Mouse (Mus musculus) liver, embryonic 15.5 days (tissue): ENCODE measurements around the gene Traf4. TPM values are rescaled to one million over a fixed set of nuclear protein-coding genes. Genes with fewer than 3 reads are reported as not detected.
A peak's percentile ranks its signal among the peaks of the same experiment; 100 is the strongest.
"Not testable (repeated sequence)": the region's sequence is repeated elsewhere in the genome, so short reads cannot be mapped to it uniquely, and the experiment has no call there.

Experiments
- ATAC-seq: fragments of 200-750 bp; cut with Nextera tagmentation; 2 replicates; pipeline ENCODE4 v1.8.0; 2017; ENCODE audit warnings: moderate number of reproducible peaks, mild to moderate bottlenecking, moderate library complexity; ENCODE audit not compliant: insufficient read depth
- H3K27ac ChIP-seq: fragments of 300-500 bp; sonication (generic); replicated peaks from 2 replicates; pipeline ENCODE4 v1.5.1; 2015; ENCODE audit warnings: mild to moderate bottlenecking, inconsistent platforms
- H3K27me3 ChIP-seq: fragments of 300-500 bp; sonication (generic); 2 replicates; pipeline ENCODE4 v1.6.1; 2015; ENCODE audit warnings: mild to moderate bottlenecking, inconsistent platforms
- H3K36me3 ChIP-seq: fragments of 300-500 bp; sonication (generic); replicated peaks from 2 replicates; pipeline ENCODE4 v1.6.1; 2015; ENCODE audit warnings: moderate library complexity, mild to moderate bottlenecking, inconsistent platforms
- H3K4me1 ChIP-seq: fragments of 300-500 bp; sonication (generic); replicated peaks from 2 replicates; pipeline ENCODE4 v1.6.1; 2015; ENCODE audit warnings: inconsistent platforms
- H3K4me2 ChIP-seq: fragments of 300-500 bp; sonication (generic); 2 replicates; pipeline ENCODE4 v1.6.1; 2015; ENCODE audit warnings: moderate library complexity, mild to moderate bottlenecking, inconsistent platforms
- H3K4me3 ChIP-seq: fragments of 300-500 bp; sonication (generic); replicated peaks from 2 replicates; pipeline ENCODE4 v1.5.1; 2015; ENCODE audit warnings: mild to moderate bottlenecking, inconsistent platforms
- H3K9ac ChIP-seq: fragments of 300-500 bp; sonication (generic); 2 replicates; pipeline ENCODE4 v1.6.1; 2015; ENCODE audit warnings: moderate library complexity, mild to moderate bottlenecking, inconsistent platforms
- H3K9me3 ChIP-seq: fragments of 300-500 bp; sonication (generic); replicated peaks from 2 replicates; pipeline ENCODE4 v1.6.1; 2016; ENCODE audit warnings: inconsistent platforms
- WGBS: fragments of 180-500 bp; shearing (Covaris S2); methylation state at CpG from one replicate; pipeline ENCODE4 v1.1.7; 2015; ENCODE audit warnings: mixed read lengths; ENCODE audit not compliant: insufficient replicate concordance; 5-methylcytosine and 5-hydroxymethylcytosine counted together
- polyA plus RNA-seq: library from polyadenylated mRNA; unstranded; fragments of >200 nt; fragmentation: Nextera tagmentation; extraction: Ambion mirVana; gene quantifications from 2 replicates; pipeline ENCODE4 v1.2.1, GENCODE M21; 2015

The Traf4 gene
- polyA plus RNA-seq, 1 experiment from 2014 or later: 27.5 TPM

DNA sequence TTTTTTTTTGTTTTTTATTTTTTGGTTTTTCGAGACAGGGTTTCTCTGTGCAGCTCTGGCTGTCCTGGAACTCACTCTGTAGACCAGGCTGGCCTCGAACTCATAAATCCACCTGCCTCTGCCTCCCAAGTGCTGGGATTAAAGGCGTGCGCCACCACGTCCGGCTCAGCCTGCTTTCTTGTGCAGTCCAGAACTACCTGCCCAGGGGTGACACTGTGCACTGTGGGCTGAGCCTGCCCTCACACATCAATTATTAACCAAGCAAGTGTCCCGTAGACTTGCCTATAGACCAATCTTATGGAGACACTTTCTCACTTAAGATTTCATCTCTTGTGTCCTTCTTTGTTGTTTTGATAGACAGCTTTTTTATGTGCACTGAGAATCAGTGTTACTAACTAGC lies 30.1 kb downstream of the Traf4 start:
- WGBS: 66% methylated on average over 7 of the region's 7 CpGs
- not testable (repeated sequence) for H3K4me2 ChIP-seq, H3K9ac ChIP-seq, H3K36me3 ChIP-seq, ATAC-seq, H3K9me3 ChIP-seq, H3K27ac ChIP-seq, H3K27me3 ChIP-seq, H3K4me3 ChIP-seq
- H3K4me1 ChIP-seq: peaks cover 67% of the 10 kb centered on the region

DNA sequence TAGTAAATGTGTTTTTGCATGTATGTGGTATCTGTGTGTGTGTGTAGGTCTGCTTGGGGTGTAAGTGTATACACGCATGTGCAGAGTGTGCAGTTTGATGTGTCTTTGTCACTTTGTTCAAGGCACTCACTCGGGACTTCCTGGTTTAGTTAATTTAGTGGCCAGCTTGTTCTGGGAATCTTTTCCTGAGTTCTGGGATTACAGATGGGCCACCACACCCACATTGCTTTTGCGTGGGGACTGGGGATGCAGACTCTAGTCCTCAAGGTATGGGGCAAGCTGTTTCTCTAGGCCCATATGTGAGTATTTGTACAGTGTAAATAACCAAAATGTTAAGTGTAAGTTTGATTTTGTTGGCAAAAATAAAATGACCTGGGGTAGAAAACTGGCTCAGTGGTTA lies 31.0 kb downstream of the Traf4 start:
- no peak overlapping the region for H3K9ac ChIP-seq
- H3K9me3 ChIP-seq: no peaks in the 10 kb centered on the region
- no peak overlapping the region for H3K4me2 ChIP-seq
- 46% methylated on average over 3 of the region's 3 CpGs for WGBS
- H3K27me3 ChIP-seq: no peaks in the 10 kb centered on the region
- no peak overlapping the region for H3K4me3 ChIP-seq
- 0 out of 2 replicates have a peak, but pooled peaks cover under 1% of the 10 kb centered on the region for H3K36me3 ChIP-seq
- peak overlapping the region; percentile 16; the same call in 1 of the 2 replicates for H3K27ac ChIP-seq
- no peak; the same call in 1 of the 2 replicates for ATAC-seq
- H3K4me1 ChIP-seq: peaks cover 70% of the 10 kb centered on the region

DNA sequence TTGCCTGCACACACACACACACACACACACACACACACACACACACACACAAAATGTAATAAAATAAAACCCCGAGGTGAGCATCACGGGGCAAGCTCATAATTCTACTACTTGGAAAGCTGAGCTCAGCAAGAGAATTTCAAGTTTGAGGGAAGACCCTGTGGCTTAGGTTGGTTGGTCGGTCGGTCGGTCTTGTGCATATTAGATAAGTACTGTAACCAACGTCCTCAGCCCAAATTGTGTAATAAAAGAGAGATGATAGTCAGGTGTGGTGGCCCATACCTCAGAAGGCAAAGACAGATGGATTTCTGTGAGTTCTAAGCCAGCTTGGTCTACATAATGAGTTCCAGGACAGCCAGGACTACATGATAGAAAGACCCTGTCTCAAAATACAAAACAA lies 31.5 kb downstream of the Traf4 start:
- 0 out of 2 replicates have a peak, but pooled peaks cover 3% of the 10 kb centered on the region for H3K36me3 ChIP-seq
- H3K4me1 ChIP-seq: peaks cover 72% of the 10 kb centered on the region
- 28% methylated on average over 6 of the region's 6 CpGs for WGBS
- ATAC-seq: no peak
- no peaks in the 10 kb centered on the region for H3K27me3 ChIP-seq
- H3K27ac ChIP-seq: peak overlapping the region; percentile 16; the same call in 1 of the 2 replicates
- H3K4me2 ChIP-seq: no peak overlapping the region
- H3K9me3 ChIP-seq: no peaks in the 10 kb centered on the region
- H3K4me3 ChIP-seq: no peak overlapping the region
- no peak overlapping the region for H3K9ac ChIP-seq

DNA sequence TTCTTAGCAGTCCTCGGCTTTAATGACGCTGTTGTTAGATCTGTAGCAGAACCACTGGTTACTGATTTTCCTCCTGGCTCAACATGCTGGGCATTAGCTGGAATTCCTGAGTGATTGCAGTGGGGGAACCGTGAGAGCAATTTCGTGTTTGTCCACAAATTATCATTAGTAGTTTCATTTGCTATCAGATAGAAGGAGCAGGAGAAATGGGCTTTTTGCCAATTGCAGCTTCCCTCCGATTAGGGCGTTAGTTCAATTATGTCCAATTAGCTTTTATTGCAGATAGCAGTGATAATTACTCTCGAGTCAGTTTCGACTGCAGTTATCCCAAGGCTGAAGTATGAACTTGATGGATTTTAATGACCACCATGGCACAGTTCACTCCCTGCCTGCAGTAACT lies 35.9 kb downstream of the Traf4 start:
- 53% methylated on average over 8 of the region's 8 CpGs for WGBS
- ATAC-seq: no peak
- Histone ChIP-seq H3K9me3 (no peaks in the 10 kb centered on the region), H3K27me3 (no peaks in the 10 kb centered on the region), H3K9ac (no peak overlapping the region), H3K4me2 (no peak overlapping the region), H3K4me3 (no peak overlapping the region), H3K36me3 (0 out of 2 replicates have a peak, but pooled peaks cover 3% of the 10 kb centered on the region), H3K27ac (no peak overlapping the region), H3K4me1 (peaks cover 76% of the 10 kb centered on the region)

DNA sequence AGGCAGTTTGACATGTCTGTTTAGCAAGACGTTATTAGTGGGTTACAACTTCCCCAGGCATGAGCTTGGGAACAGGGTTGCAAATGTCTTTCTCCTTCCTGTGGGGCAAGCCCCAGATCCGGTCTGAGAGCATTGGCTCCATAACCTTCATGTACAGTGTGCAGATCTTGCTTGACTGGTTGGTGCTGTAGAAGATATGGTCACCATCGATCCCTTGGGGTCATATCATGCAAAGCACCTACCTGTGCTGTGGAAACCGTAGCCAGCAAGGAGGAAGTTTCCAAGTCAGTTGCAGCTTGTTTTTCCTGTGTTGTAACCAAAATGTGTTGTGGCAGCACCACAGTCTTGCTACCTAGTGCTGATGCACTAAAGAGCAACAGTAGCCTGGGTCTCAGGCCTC lies 38.6 kb downstream of the Traf4 start:
- H3K9me3 ChIP-seq: no peaks in the 10 kb centered on the region
- H3K4me3 ChIP-seq: no peak overlapping the region
- 0 out of 2 replicates have a peak, but pooled peaks cover 3% of the 10 kb centered on the region for H3K36me3 ChIP-seq
- no peaks in the 10 kb centered on the region for H3K27me3 ChIP-seq
- ATAC-seq: peak; percentile 58
- no peak overlapping the region for H3K9ac ChIP-seq
- no peak overlapping the region for H3K4me2 ChIP-seq
- 30% methylated on average over 4 of the region's 4 CpGs for WGBS
- peaks cover 68% of the 10 kb centered on the region for H3K4me1 ChIP-seq
- H3K27ac ChIP-seq: peak overlapping the region; percentile 26

DNA sequence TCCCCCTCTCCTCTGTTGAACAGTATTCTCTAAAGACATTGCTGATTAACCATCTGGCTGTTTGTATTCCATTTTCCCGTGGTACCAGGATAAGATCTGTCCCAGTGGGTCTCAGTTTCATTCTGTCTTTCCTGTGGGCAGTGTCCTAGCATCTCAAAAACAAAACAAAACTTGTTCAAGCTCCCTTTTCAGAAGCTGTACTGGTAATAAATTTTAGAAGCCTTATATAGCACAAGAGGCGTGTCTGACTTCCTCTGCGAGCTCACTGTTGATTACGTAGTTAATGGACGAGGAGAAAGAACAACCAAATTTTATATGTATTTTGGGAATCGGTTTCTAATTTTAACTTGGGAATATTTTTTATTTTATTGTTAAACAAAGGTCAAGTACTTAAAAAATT lies 39.7 kb downstream of the Traf4 start:
- WGBS: 19% methylated on average over 6 of the region's 6 CpGs
- no peak overlapping the region for H3K4me3 ChIP-seq
- 0 out of 2 replicates have a peak overlapping the region, but pooled peaks have one; percentile 1 for H3K9ac ChIP-seq
- H3K27me3 ChIP-seq: no peaks in the 10 kb centered on the region
- peak overlapping the region; percentile 11 for H3K27ac ChIP-seq
- peak overlapping the region; percentile 40 for H3K4me2 ChIP-seq
- H3K4me1 ChIP-seq: peaks cover 76% of the 10 kb centered on the region
- ATAC-seq: no peak
- 0 out of 2 replicates have a peak, but pooled peaks cover 3% of the 10 kb centered on the region for H3K36me3 ChIP-seq
- no peaks in the 10 kb centered on the region for H3K9me3 ChIP-seq

DNA sequence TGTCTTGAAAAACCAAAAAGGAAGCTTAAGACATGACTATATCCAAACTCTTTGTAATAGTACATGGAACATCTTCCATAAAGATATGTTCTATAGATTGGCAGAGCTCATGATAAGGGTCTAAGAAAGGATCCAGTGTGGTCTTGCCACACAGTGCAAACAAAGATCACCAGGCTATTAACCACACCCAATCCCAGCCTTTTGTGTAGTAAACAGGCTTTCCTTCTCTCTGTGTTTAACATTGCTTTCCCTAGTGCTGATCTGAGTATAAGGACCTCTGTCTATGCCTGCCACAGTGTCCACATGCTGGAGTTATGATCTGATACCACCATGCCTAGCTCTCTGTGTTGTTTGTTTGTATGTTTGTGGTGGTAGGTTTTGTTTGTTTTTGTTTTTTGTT lies 41.6 kb downstream of the Traf4 start:
- no peaks in the 10 kb centered on the region for H3K36me3 ChIP-seq
- peaks cover 79% of the 10 kb centered on the region for H3K4me1 ChIP-seq
- no peak overlapping the region for H3K4me2 ChIP-seq
- no peak overlapping the region for H3K4me3 ChIP-seq
- no peaks in the 10 kb centered on the region for H3K27me3 ChIP-seq
- H3K9me3 ChIP-seq: no peaks in the 10 kb centered on the region
- peak overlapping the region; percentile 31 for H3K27ac ChIP-seq
- ATAC-seq: no peak
- H3K9ac ChIP-seq: no peak overlapping the region

DNA sequence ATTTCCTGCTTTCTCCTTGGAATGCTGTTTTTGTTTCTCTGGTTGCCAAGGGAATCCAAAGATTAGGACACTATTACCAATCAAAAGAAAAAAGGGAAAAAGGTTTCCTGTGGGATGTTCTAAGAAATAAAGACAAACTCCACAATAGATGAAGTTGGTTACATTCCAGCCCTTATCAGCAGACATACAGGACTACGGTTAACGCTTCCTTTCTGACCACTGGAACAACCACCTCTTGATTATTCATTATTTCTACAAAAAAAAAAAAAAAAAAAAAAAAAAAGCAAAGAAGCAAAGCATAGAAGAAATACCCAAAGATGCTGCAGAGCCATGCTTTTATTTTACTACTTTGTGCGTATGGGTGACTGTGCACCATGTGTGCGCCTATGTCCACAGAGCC lies 42.6 kb downstream of the Traf4 start:
- Histone ChIP-seq H3K27me3 (no peaks in the 10 kb centered on the region), H3K4me3 (no peak overlapping the region), H3K9me3 (no peaks in the 10 kb centered on the region), H3K4me1 (peaks cover 79% of the 10 kb centered on the region), H3K27ac (no peak overlapping the region), H3K4me2 (no peak overlapping the region), H3K36me3 (no peaks in the 10 kb centered on the region), H3K9ac (no peak overlapping the region)
- WGBS: 44% methylated on average over 4 of the region's 4 CpGs
- no peak for ATAC-seq

DNA sequence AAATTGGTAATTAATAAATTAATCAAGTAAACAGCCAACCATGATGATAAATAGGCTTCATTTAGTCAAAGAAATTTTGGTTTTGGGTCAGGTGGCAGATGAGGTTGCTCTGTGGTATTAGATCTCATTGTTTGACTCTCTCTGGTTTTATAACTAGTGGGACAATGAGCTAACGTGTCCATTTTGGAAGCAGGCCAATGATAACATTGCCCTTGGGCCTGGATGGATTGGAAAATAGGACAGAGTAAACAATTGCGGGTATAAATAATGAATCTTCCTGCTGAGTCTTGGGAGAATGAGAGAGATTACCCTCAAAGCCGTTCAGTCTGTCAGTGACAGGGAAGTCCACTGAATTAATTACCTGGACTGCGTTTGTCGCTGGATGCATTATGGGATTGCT lies 44.2 kb downstream of the Traf4 start:
- Histone ChIP-seq H3K9me3 (no peaks in the 10 kb centered on the region), H3K27me3 (no peaks in the 10 kb centered on the region), H3K4me3 (no peak overlapping the region), H3K4me1 (peaks cover 79% of the 10 kb centered on the region), H3K9ac (no peak overlapping the region), H3K4me2 (no peak overlapping the region), H3K27ac (no peak overlapping the region), H3K36me3 (no peaks in the 10 kb centered on the region)
- no peak for ATAC-seq
- WGBS: 64% methylated on average over 5 of the region's 5 CpGs

DNA sequence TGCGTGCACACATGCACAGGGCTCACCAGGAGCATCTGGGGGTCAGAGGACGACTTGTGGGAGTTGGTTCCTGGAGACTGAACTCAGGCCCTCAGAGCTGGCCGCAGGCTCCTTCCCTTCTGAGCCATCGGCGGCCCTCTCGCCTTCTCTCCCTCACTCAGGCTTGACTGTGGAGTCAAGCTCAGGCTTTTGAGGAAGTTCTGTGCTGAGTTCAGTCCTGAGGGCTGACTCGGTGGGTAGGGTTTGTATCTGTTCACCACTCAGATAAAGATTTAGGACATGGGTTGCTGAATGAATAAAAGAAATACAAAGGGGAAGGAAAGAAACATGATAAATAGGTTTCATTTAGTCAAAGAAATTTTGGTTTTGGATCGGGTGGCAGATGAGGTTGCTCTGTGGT lies 45.5 kb downstream of the Traf4 start:
- Histone ChIP-seq H3K4me1 (peaks cover 81% of the 10 kb centered on the region), H3K27me3 (no peaks in the 10 kb centered on the region), H3K4me3 (no peak overlapping the region), H3K9me3 (no peaks in the 10 kb centered on the region), H3K36me3 (no peaks in the 10 kb centered on the region), H3K27ac (0 out of 2 replicates have a peak overlapping the region, but pooled peaks have one; percentile 26), H3K4me2 (peak overlapping the region; percentile 21; the same call in 1 of the 2 replicates), H3K9ac (no peak overlapping the region)
- ATAC-seq: no peak
- 23% methylated on average over 8 of the region's 8 CpGs for WGBS

DNA sequence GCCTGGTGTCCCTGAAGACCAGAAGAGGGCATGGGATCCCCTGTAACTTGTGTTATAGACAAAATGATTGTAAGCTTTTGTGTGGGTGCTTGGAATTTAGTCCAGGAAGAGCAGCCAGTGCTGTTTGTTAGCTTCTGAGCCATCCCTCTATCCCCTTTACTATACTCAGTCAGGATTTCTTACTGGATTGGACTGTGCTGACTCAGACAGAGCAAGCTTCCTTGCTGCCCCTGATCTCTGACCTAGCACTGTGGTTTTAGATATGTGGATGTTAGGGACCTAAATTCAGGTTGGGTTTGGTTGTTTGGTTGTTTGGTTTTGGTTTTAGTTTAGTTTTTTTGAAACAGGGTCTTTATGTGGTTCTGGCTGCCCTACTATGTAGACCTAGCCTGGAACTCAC lies 46.9 kb downstream of the Traf4 start:
- Histone ChIP-seq H3K36me3 (no peaks in the 10 kb centered on the region), H3K27me3 (no peaks in the 10 kb centered on the region), H3K9me3 (no peaks in the 10 kb centered on the region), H3K4me2 (no peak overlapping the region), H3K4me3 (no peak overlapping the region), H3K4me1 (peaks cover 85% of the 10 kb centered on the region), H3K9ac (no peak overlapping the region), H3K27ac (no peak overlapping the region)
- no peak for ATAC-seq

DNA sequence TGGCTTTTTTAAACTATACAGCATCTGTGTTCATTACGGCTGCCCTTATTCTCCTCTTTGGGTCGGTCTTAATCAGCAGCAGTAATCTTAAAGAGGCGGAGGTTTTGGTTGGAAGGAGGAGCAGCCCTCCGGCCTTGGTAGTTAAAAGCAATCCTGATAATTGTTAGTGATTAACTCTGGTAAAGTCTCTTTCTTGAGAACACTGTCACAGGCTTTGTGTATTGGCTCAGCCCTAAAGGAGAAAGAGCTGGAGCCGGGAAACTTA lies 49.3 kb downstream of the Traf4 start:
- H3K4me2 ChIP-seq: peak overlapping the region; percentile 80
- no peaks in the 10 kb centered on the region for H3K27me3 ChIP-seq
- no peaks in the 10 kb centered on the region for H3K9me3 ChIP-seq
- ATAC-seq: no peak
- H3K36me3 ChIP-seq: no peaks in the 10 kb centered on the region
- peaks cover 73% of the 10 kb centered on the region for H3K4me1 ChIP-seq
- peak overlapping the region; percentile 65 for H3K9ac ChIP-seq
- peak overlapping the region; percentile 73 for H3K4me3 ChIP-seq
- WGBS: 7% methylated on average over 5 of the region's 5 CpGs
- H3K27ac ChIP-seq: peak overlapping the region; percentile 74
